Mouse (Mus musculus) frontal cortex, postnatal 36 days (tissue): Measurements from ENCODE around the gene Olfr1505.

ENCODE experiments used
- DNase-seq, 2 experiments: peaks; one replicate each; pipeline ENCODE4 v3.0.0; 2022; ENCODE audit warnings: low spot score in 2 of 2

The Olfr1505 gene

GRCm38 (mm10) chr19:13913230-13913629 is at the start of gene Olfr1505:
Gene Olfr1505, plus strand, starts transcription at chr19:13913530.
- DNase-seq, result no peak

GRCm38 (mm10) chr19:13897828-13898227 is 15.5 kb upstream of the Olfr1505 start, which contains the start of gene Olfr1504:
Gene Olfr1504, minus strand, starts transcription at chr19:13897928.
- no peak for DNase-seq
